Mouse (Mus musculus) stomach, embryonic 14.5 days (tissue): ENCODE measurements around the gene Cerk. TPM values are rescaled to one million over a fixed set of nuclear protein-coding genes. Genes with fewer than 3 reads are reported as not detected.

Source experiments
- ATAC-seq: fragments of 200-750 bp; cut with Nextera tagmentation; 2 replicates; pipeline ENCODE4 v1.8.0; 2017; ENCODE audit warnings: low read depth, moderate TSS enrichment; ENCODE audit not compliant: insufficient number of reproducible peaks, insufficient read depth, low FRiP score
- H3K27ac ChIP-seq: fragments of 300-500 bp; sonication (generic); 2 replicates; pipeline ENCODE4 v1.5.1; 2014; ENCODE audit warnings: mild to moderate bottlenecking, low read length, moderate library complexity, mixed read lengths
- H3K27me3 ChIP-seq: fragments of 300-500 bp; sonication (generic); 2 replicates; pipeline ENCODE4 v1.6.1; 2014; ENCODE audit warnings: low read length, control low read depth, mixed read lengths; ENCODE audit not compliant: control insufficient read depth, insufficient read depth
- H3K36me3 ChIP-seq: fragments of 300-500 bp; sonication (generic); 2 replicates; pipeline ENCODE4 v1.6.1; 2014; ENCODE audit warnings: mild to moderate bottlenecking, control low read depth, low read length, moderate library complexity, mixed read lengths; ENCODE audit not compliant: control insufficient read depth, insufficient read depth
- H3K4me1 ChIP-seq: fragments of 300-500 bp; sonication (generic); 2 replicates; pipeline ENCODE4 v1.6.1; 2014; ENCODE audit warnings: low read length, control low read depth, mixed read lengths; ENCODE audit not compliant: control insufficient read depth, insufficient read depth
- H3K4me2 ChIP-seq: fragments of 300-500 bp; sonication (generic); replicated peaks from 2 replicates; pipeline ENCODE4 v1.6.1; 2014; ENCODE audit warnings: low read depth, low read length, control low read depth
- H3K4me3 ChIP-seq: fragments of 300-500 bp; sonication (generic); 2 replicates; pipeline ENCODE4 v1.5.1; 2014; ENCODE audit warnings: low read depth, low read length, control low read depth
- H3K9ac ChIP-seq: fragments of 300-500 bp; sonication (generic); replicated peaks from 2 replicates; pipeline ENCODE4 v1.6.1; 2014; ENCODE audit warnings: low read depth, mild to moderate bottlenecking, control low read depth, low read length, moderate library complexity, mixed read lengths
- H3K9me3 ChIP-seq: fragments of 300-500 bp; sonication (generic); 2 replicates; pipeline ENCODE4 v1.6.1; 2016; ENCODE audit warnings: low read depth, low read length, control low read depth; ENCODE audit not compliant: control insufficient read depth
- WGBS: fragments of 180-500 bp; shearing (Covaris S2); extraction: QIAGEN DNeasy Blood & Tissue Kit; methylation state at CpG from one replicate; pipeline ENCODE4 v1.1.7; 2014; 5-methylcytosine and 5-hydroxymethylcytosine counted together
- polyA plus RNA-seq: library from polyadenylated mRNA; unstranded; fragments of >200 nt; fragmentation: Nextera tagmentation; extraction: Ambion mirVana; gene quantifications from 2 replicates; pipeline ENCODE4 v1.2.1, GENCODE M21; 2014

Cerk gene
- polyA plus RNA-seq, 1 experiment from 2014 or later, result 10.3 TPM

DNA sequence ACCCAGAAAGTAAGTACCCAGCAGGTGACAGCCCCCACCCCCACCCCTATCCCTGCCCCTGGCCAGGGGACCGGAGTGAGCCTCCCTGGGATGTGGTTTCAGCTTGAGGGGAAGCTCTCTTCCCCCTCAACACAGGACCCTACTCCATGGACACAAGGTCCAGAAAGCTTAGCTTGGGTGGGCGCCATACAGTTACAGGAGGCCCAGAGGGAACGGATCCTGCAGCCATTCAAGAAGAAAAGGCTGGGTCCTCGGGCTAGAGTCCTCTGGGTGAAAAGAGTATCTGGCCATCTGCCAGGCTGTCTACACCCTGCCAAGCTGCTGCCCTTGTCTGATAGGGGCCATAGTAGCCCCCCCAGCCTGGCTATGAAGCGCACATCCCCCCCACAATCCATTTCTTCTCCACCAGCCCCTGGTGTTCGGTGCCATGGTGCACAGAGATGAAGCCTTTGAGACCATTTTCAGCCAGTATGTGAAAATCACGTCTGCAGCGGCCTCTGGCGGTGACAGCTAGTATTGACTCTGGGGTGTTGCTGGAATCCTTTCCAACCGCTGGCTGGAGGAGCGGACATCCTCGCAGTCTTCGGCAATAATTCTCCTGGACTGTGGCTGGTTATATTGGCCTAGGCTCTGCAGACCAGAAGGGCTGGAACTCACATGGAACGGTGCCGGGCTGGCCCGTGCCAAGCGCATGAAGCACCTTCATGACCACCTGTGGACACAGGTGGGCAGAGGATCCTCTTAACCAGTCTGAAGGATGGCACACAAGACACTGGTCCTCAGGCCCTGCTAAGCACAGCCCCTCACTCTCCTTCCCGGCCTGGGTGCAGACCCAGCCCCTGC, 50.8 kb downstream of the Cerk start:
- H3K27ac ChIP-seq, result no peak overlapping the region
- 42% methylated on average over 18 of the region's 18 CpGs for WGBS
- no peak overlapping the region for H3K9ac ChIP-seq
- no peaks in the 10 kb centered on the region for H3K4me1 ChIP-seq
- no peaks in the 10 kb centered on the region for H3K9me3 ChIP-seq
- H3K36me3 ChIP-seq, result peaks cover 13% of the 10 kb centered on the region
- no peak overlapping the region for H3K4me3 ChIP-seq
- ATAC-seq, result no peak
- no peak overlapping the region for H3K4me2 ChIP-seq
- no peaks in the 10 kb centered on the region for H3K27me3 ChIP-seq

DNA sequence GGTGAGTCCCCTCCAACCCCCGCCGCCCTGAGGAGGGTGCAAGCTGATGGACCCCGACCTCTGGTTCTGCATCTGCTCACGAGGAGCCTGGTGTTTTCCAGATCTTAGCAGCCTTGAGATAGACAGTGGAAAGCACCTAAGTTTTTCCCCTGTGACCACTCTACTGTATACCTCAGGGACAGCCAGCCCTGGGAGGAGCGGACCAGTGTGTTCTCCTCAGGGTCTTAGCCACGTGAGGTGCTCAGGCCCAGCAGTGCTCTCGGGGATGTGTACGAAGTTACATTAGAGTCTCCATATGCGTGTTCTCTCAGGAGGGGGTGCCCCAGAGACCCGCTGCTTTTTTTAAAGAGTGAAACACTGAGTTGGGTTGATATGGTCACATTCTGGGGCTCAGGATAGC, 55.3 kb downstream of the Cerk start:
- Histone ChIP-seq H3K4me1 (no peaks in the 10 kb centered on the region), H3K4me2 (no peak overlapping the region), H3K4me3 (no peak overlapping the region), H3K36me3 (peaks cover 22% of the 10 kb centered on the region), H3K27ac (no peak overlapping the region), H3K9ac (no peak overlapping the region), H3K27me3 (no peaks in the 10 kb centered on the region), H3K9me3 (no peaks in the 10 kb centered on the region)
- ATAC-seq, result no peak
- WGBS, result 93% methylated on average over 10 of the region's 10 CpGs

DNA sequence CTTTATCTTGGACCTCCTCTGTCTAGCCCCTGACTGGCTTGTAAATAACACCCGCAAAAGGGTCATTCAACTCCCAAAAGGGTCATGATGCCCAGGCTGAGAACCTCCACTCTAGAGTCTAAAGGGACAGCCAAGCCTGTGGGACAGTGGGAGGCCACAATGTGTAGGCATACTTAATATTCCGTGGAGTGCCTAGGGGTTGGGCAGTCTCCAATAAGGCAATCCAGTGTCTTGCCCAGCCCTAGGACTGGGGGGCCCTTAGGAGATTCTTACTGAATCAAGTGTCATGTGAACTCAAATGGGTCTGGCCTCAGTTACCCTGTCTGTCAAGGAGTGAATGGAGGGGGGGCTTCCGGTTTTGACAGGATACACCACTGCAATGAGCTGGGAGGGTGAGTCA, 56.9 kb downstream of the Cerk start:
- H3K4me3 ChIP-seq, result no peak overlapping the region
- H3K4me2 ChIP-seq, result no peak overlapping the region
- no peaks in the 10 kb centered on the region for H3K9me3 ChIP-seq
- no peaks in the 10 kb centered on the region for H3K4me1 ChIP-seq
- H3K27me3 ChIP-seq, result no peaks in the 10 kb centered on the region
- 92% methylated on average over 3 of the region's 3 CpGs for WGBS
- no peak overlapping the region for H3K9ac ChIP-seq
- no peak overlapping the region for H3K27ac ChIP-seq
- H3K36me3 ChIP-seq, result peaks cover 26% of the 10 kb centered on the region
- no peak for ATAC-seq

DNA sequence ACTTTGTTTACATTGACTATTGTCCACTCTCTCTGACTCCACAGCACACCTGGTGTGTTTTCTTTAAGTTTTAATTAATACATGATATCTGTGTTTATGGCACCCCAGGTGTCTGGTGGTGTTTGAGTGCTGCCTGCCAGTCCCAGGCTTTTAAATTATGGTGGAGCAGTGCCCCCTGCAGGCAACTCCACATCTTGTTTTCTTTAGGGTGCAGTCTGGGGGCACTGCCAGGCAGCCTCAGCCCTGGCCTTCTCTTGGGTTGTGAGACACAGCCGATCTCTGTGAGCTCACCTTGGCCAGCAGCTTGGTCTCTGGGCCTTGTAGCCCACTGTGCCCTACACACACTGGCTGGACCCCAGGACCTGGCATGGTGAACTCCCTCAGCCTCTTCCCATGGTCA, 61.6 kb downstream of the Cerk start:
- H3K27ac ChIP-seq, result no peak overlapping the region
- no peaks in the 10 kb centered on the region for H3K9me3 ChIP-seq
- H3K4me1 ChIP-seq, result no peaks in the 10 kb centered on the region
- no peak overlapping the region for H3K4me3 ChIP-seq
- H3K9ac ChIP-seq, result no peak overlapping the region
- WGBS, result 36% methylated on average over 1 of the region's 1 CpGs
- ATAC-seq, result no peak
- no peaks in the 10 kb centered on the region for H3K27me3 ChIP-seq
- H3K4me2 ChIP-seq, result no peak overlapping the region
- peaks cover 16% of the 10 kb centered on the region; the same call in 1 of the 2 replicates for H3K36me3 ChIP-seq

DNA sequence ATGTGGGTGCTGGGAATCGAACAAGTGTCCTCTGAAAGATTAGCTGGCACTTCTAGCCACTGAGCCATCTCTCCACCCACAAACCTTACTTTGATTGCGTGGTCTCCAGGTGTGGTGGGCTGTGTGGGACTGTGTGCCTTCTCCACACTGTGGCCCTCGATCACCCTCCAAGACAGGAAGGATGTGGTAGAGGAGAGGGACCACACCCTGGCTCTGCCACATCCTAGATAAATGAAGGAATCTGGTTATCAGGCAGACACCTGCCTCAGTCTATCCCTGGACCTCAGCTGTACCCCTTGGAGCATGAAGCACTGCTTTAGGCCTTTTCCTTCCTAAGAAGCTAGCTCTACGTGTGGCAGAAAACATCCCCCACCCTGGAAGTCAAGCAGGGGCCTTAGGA, 62.5 kb downstream of the Cerk start:
- ATAC-seq, result no peak
- no peak overlapping the region for H3K9ac ChIP-seq
- no peak overlapping the region for H3K27ac ChIP-seq
- no peaks in the 10 kb centered on the region for H3K4me1 ChIP-seq
- H3K4me2 ChIP-seq, result no peak overlapping the region
- H3K36me3 ChIP-seq, result peaks cover 18% of the 10 kb centered on the region; the same call in 1 of the 2 replicates
- H3K4me3 ChIP-seq, result no peak overlapping the region
- WGBS, result 89% methylated on average over 4 of the region's 4 CpGs
- H3K9me3 ChIP-seq, result no peaks in the 10 kb centered on the region
- H3K27me3 ChIP-seq, result no peaks in the 10 kb centered on the region

DNA sequence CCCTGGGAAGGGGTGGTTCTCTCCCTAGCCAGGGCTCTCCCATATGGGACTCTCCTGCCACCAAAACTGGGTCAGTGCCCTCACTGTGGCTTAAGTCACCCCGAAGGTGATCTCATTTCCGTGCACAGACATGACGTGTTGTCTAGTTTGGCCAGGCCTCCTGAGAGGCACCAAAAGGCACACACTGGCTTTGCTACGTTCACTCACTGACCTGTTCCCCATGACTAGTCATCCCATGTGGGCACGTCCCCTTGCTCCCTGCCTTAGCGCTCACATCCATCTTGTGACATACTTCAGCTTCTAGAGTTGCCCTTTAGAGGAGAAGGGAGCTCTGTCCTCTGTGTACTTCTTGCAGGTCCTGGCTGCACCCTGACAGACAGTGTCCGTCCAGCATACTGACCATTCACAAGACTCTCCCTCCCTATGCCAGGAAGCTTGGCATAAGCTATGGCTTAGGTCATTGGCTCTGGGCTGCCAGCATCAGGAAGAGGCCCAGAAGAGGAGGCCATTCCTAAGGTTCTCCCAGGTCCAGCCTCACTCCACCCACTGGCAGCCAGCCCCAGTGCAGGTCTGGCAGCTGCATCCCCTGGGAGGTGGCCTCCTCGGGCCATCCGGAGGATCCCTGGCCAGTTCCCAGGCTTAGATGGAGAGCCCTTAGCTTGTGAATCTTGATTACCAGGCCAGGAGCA, 63.5 kb downstream of the Cerk start:
- peaks cover 15% of the 10 kb centered on the region; the same call in 1 of the 2 replicates for H3K36me3 ChIP-seq

DNA sequence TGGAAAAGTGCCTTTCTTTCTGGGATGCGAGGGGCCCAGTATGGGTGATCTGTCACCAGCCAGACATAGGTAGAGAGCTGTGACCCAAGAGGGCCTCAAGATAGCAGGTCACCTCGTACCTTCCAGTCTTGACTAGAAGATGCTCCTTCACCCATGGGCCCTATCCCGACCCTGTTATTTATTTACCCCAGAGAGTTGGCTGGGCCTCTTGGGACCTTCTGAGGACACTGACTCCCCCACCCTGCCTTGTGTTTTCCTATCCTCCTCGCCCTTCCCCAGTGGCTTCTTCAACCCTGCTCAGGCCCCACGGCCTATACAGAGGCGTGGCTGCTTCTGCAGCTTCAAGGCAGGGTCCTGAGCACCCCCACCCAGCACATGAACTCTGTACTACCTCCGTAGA, 66.8 kb downstream of the Cerk start:
- Histone ChIP-seq H3K4me2 (no peak overlapping the region), H3K4me1 (no peaks in the 10 kb centered on the region; the same call in 1 of the 2 replicates), H3K4me3 (no peak overlapping the region), H3K9me3 (no peaks in the 10 kb centered on the region), H3K36me3 (peaks cover 11% of the 10 kb centered on the region; the same call in 1 of the 2 replicates), H3K27ac (no peak overlapping the region), H3K9ac (no peak overlapping the region), H3K27me3 (no peaks in the 10 kb centered on the region)
- 80% methylated on average over 7 of the region's 7 CpGs for WGBS
- ATAC-seq, result no peak

More for the DNA sequence above, 63.5 kb downstream of the Cerk start:
- Histone ChIP-seq H3K4me2 (no peak overlapping the region), H3K27ac (no peak overlapping the region), H3K27me3 (no peaks in the 10 kb centered on the region), H3K9ac (no peak overlapping the region), H3K9me3 (no peaks in the 10 kb centered on the region), H3K4me1 (no peaks in the 10 kb centered on the region; the same call in 1 of the 2 replicates), H3K4me3 (no peak overlapping the region)
- ATAC-seq, result no peak
- 89% methylated on average over 9 of the region's 9 CpGs for WGBS

DNA sequence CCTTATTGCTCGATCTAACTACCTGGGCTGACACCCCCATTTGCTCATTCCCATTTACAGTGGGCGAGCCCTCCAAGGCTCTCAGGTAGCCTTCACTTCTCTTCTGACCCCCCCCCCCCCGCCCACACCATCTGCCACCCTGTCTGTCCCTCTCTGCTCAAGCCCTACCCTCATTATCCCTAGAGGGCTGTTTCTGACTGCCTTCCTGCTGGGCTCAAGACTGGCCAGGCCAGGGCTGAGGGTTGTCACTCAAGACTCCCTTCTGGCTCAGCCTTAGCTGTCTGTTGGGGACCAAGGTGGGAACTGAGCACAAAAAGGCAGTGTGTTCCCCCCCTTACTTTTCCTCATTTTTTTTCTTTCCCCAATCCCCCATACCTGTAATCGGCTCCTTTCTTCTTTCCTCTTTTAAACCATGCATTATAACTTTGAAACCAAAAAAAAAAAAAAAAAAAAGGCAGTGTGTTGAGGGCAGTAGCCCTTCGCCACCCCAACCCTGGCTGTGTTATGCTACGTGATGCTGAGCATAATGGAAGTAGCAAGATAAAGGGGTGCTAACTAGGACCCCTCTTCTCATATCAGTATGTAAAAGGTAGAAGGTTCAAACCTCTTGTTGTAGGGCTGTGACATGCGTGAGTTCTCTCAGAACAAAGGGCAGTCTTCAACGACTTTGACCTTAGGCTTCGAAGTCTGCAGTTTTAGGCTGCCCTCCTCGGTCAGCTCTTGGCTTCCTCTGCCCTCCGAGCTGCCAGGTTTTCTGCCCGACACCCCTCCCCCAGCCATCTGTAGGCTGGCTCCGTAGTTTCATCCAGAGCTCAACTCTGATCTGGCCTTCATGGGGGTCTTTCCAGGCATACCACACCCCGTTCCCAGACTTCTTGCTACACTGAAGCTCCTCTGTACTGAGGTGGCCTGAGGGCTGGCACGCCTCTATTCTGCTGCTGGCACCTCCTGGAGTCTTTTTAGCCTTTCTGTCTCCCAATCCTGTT, 68.5 kb downstream of the Cerk start:
- 65% methylated on average over 14 of the region's 15 CpGs for WGBS
- H3K9ac ChIP-seq, result no peak overlapping the region

More for the DNA sequence above, 68.5 kb downstream of the Cerk start:
- Histone ChIP-seq H3K36me3 (peaks cover 8% of the 10 kb centered on the region; the same call in 1 of the 2 replicates), H3K27me3 (no peaks in the 10 kb centered on the region), H3K4me3 (no peak overlapping the region), H3K4me1 (peaks cover 12% of the 10 kb centered on the region), H3K27ac (no peak overlapping the region), H3K4me2 (no peak overlapping the region), H3K9me3 (no peaks in the 10 kb centered on the region)
- ATAC-seq, result 0 out of 2 replicates have a peak, but pooled peaks have one; percentile 30
